ENCODE assay signal across 23 mouse cellular contexts in the genomic region with DNA sequence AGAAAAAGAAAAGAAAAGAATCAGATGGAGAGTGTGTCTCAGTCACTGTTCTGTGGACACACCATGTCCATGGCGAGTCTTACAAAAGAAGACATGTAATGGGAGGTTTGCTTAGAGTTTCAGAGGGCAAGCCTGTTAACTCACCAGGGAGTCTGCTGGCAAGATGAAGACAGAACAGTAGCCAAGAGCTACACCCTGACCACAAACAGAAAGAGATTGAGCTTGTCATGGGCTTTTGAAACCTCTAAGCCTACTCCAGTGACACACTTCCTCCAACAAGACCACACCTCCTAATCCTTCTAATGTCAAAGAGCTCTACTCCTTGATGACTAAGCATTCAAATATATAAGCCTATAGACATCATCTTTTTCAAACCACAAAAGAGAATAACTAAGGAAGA. TPM values are rescaled to one million over a fixed set of nuclear protein-coding genes. Genes with fewer than 3 reads are reported as not detected.
A peak's percentile ranks its signal among the peaks of the same experiment; 100 is the strongest.
DNase-seq lines count a peak whose midpoint lies in the region; ATAC-seq and TF ChIP-seq lines count a peak whose summit lies in the region.
"Had no signal": no experiment of that assay in that cellular context is flagged by ENCODE, and none has a peak within 500 bp of the region (broad histone marks: within the 10 kb centered on the region; RNA-seq: fewer than 3 reads in every experiment).

No protein-coding gene starts in this region.

- no peak for TF ChIP-seq POLR2A in liver, adult 2 months (IDR thresholded peaks at IDR 0.05; ENCODE audit: extremely low read depth, insufficient read depth, low read length)

- TF ChIP-seq CTCF in liver, adult 2 months (IDR thresholded peaks at IDR 0.05; ENCODE audit: low read depth, low read length) = no peak

- H3K27me3 ChIP-seq in liver, adult 2 months (ENCODE audit: control insufficient read depth, insufficient read depth, low read length) = no peaks in the 10 kb centered on the region
- no peaks in the 10 kb centered on the region for H3K27me3 ChIP-seq in liver, embryonic 12.5 days (replicated peaks)
- H3K27me3 ChIP-seq: limb, embryonic 13.5 days; liver, embryonic 13.5 days had no signal

- no peaks in the 10 kb centered on the region for H3K79me2 ChIP-seq in liver, adult 2 months (ENCODE audit: control insufficient read depth, insufficient read depth, low read length)

- H3K4me1 ChIP-seq in liver, adult 2 months (ENCODE audit: control insufficient read depth, insufficient read depth, low read length) = peaks cover 10% of the 10 kb centered on the region; the same call in 1 of the 2 replicates
- H3K4me1 ChIP-seq in liver, embryonic 12.5 days = no peaks in the 10 kb centered on the region
- H3K4me1 ChIP-seq: limb, embryonic 13.5 days; liver, embryonic 13.5 days; megakaryocyte, embryonic 14.5 days had no signal

- H3K4me2 ChIP-seq in liver, embryonic 12.5 days = no peak overlapping the region
- H3K4me2 ChIP-seq: limb, embryonic 13.5 days; liver, embryonic 13.5 days had no signal

- no peaks in the 10 kb centered on the region for H3K36me3 ChIP-seq in liver, adult 2 months (ENCODE audit: control insufficient read depth, insufficient read depth, low read length)
- no peaks in the 10 kb centered on the region for H3K36me3 ChIP-seq in liver, embryonic 12.5 days
- H3K36me3 ChIP-seq: liver, embryonic 13.5 days had no signal

- 84% methylated on average over 1 of the region's 1 CpGs for WGBS in liver, adult 2 months
- WGBS in liver, embryonic 12.5 days (ENCODE audit: insufficient replicate concordance) = 79% methylated on average over 1 of the region's 1 CpGs

- no peaks in the 10 kb centered on the region for H3K9me3 ChIP-seq in liver, embryonic 12.5 days (replicated peaks)
- H3K9me3 ChIP-seq: limb, embryonic 13.5 days; liver, embryonic 13.5 days; megakaryocyte, embryonic 14.5 days had no signal

- H3K4me3 ChIP-seq in liver, adult 2 months (ENCODE audit: insufficient read depth, low read depth, low read length) = no peak overlapping the region
- H3K4me3 ChIP-seq in liver, embryonic 12.5 days = no peak overlapping the region
- H3K4me3 ChIP-seq: layer of hippocampus, adult 2 months; limb, embryonic 13.5 days; liver, embryonic 13.5 days; megakaryocyte, embryonic 14.5 days had no signal

- no peak overlapping the region for H3K27ac ChIP-seq in liver, adult 2 months (replicated peaks; ENCODE audit: insufficient read depth, low read depth, low read length)
- no peak overlapping the region for H3K27ac ChIP-seq in liver, embryonic 12.5 days
- H3K27ac ChIP-seq: layer of hippocampus, adult 2 months; limb, embryonic 13.5 days; liver, embryonic 13.5 days had no signal

- peak; percentile 41 for DNase-seq in adrenal gland, postnatal 10 days
- DNase-seq in adrenal gland, postnatal 25 days = no peak
- DNase-seq in liver, adult 2 months (ENCODE audit: extremely low read depth, low read depth, low spot score) = peak; percentile 14
- DNase-seq in adipocyte (ENCODE audit: low spot score) = peak; percentile 70
- DNase-seq in layer of hippocampus, adult 8-10 months (ENCODE audit: low spot score in 2 of 2) = no peak
- no peak for DNase-seq in gastrocnemius, postnatal 25 days
- DNase-seq: cerebellum, adult 8-10 months; cerebellum, postnatal 25 days; kidney, adult 2 months; kidney, postnatal 36 days; liver, embryonic 13.5 days; lung, adult 18-20 months; midbrain, embryonic 14.5 days; thymus, adult 2 months; thymus, postnatal 4 days had no signal

- ATAC-seq in liver, embryonic 12.5 days = no peak
- peak; percentile 44 for ATAC-seq in megakaryocyte progenitor cell, adult 5-6 weeks (replicated peaks; ENCODE audit: poor library complexity)
- ATAC-seq: CD4-positive, CD25-positive, alpha-beta regulatory T cell, adult 4 months; forebrain, embryonic 14.5 days; hindbrain, embryonic 16.5 days had no signal

- no peak overlapping the region for H3K9ac ChIP-seq in liver, adult 2 months (ENCODE audit: low read depth, low read length)
- no peak overlapping the region for H3K9ac ChIP-seq in liver, embryonic 12.5 days
- H3K9ac ChIP-seq: limb, embryonic 13.5 days; liver, embryonic 13.5 days had no signal

RNA-seq across cellular contexts. Expression of a gene that starts 45.8 kb away (rescaled TPM):
- 100 to 1,000 TPM; 123 to 140 TPM for total RNA-seq in adrenal gland, postnatal 10 days (2021)
- total RNA-seq in adrenal gland, postnatal 25 days (2021) = 124 and 195 TPM in 2 replicates
- total RNA-seq in liver, adult 2 months (2014; rRNA removed) = 3.2 and 3.4 TPM in 2 replicates
- polyA plus RNA-seq in liver, adult 2 months (2012; rRNA removed) = 2.4 and 3.7 TPM in 2 replicates
- 1.9 TPM in 2 replicates for polyA plus RNA-seq in liver, embryonic 12.5 days (2016; fragmentation: Nextera tagmentation; extraction: Ambion mirVana)
- 0.52 and 0.90 TPM in 2 replicates for total RNA-seq in megakaryocyte progenitor cell, adult 5-6 weeks (2015)
- 0.68 and 0.96 TPM in 2 replicates for total RNA-seq in megakaryocyte progenitor cell, adult 5-6 weeks (2017)
- total RNA-seq in layer of hippocampus, adult 8-10 months (2022) = 10 to 100 TPM; 48.1 to 63.3 (median 58.7) TPM
- total RNA-seq in gastrocnemius, postnatal 25 days (2021) = 1 to 10 TPM; 4.2 to 6.6 TPM

Comparison
In these comparisons a context has a peak if more than half of its experiments do, and no peak if none do; other contexts are left out.
1. DNase-seq: peak in adrenal gland, postnatal 10 days (single experiment), liver, adult 2 months (single experiment) and adipocyte (single experiment); none in adrenal gland, postnatal 25 days (single experiment), layer of hippocampus, adult 8-10 months (0 of 2) and gastrocnemius, postnatal 25 days (single experiment).
2. RNA of a gene that starts 45.8 kb away (total RNA-seq): 124 to 195 TPM in adrenal gland, postnatal 25 days, 123 to 140 TPM in adrenal gland, postnatal 10 days and 48.1 to 63.3 TPM in layer of hippocampus, adult 8-10 months; 4.2 to 6.6 TPM in gastrocnemius, postnatal 25 days, 3.2 to 3.4 TPM in liver, adult 2 months and 0.52 to 0.96 TPM in megakaryocyte progenitor cell, adult 5-6 weeks; every median in the first group is over 4 times any median in the second.